9 mouse cellular contexts compared by ENCODE assay signal in genomic region chr16:89896392-89896791, GRCm38 (mm10).
DNase-seq lines count a peak whose midpoint lies in the region; ATAC-seq and TF ChIP-seq lines count a peak whose summit lies in the region.
"Had no signal": no experiment of that assay in that cellular context is flagged by ENCODE, and none has a peak within 500 bp of the region (broad histone marks: within the 10 kb centered on the region; RNA-seq: fewer than 3 reads in every experiment).

No protein-coding gene starts in this region.

- no peak overlapping the region for H3K27ac ChIP-seq in forebrain, postnatal 0 days (ENCODE audit: low read depth, low read length)
- H3K27ac ChIP-seq in forebrain, embryonic 11.5 days (ENCODE audit: low read depth, low read length), result no peak overlapping the region
- H3K27ac ChIP-seq in thymus, adult 2 months (ENCODE audit: control insufficient read depth, insufficient read depth, low read length), result no peak overlapping the region
- H3K27ac ChIP-seq in liver, postnatal 0 days (ENCODE audit: low read depth), result no peak overlapping the region
- H3K27ac ChIP-seq in forebrain, embryonic 16.5 days (ENCODE audit: low read length), result no peak overlapping the region

- no peak for DNase-seq in forebrain, postnatal 0 days
- DNase-seq in forebrain, embryonic 11.5 days (ENCODE audit: low spot score), result no peak
- DNase-seq in thymus, adult 2 months, result peak; percentile 33
- no peak for DNase-seq in thymus, adult 18-20 months
- peak; percentile 41 for DNase-seq in liver, postnatal 0 days
- peak; percentile 25 to 26 for DNase-seq in thymus, postnatal 36 days
- DNase-seq in kidney, adult 11 months, result no peak

- TF ChIP-seq EP300 in liver, postnatal 0 days (IDR thresholded peaks at IDR 0.05; ENCODE audit: low read depth), result no peak

- peaks cover 12% of the 10 kb centered on the region for H3K4me1 ChIP-seq in forebrain, postnatal 0 days (ENCODE audit: insufficient read depth)
- no peaks in the 10 kb centered on the region for H3K4me1 ChIP-seq in forebrain, embryonic 11.5 days (replicated peaks; ENCODE audit: control insufficient read depth, insufficient read depth, low read length)
- H3K4me1 ChIP-seq in thymus, adult 2 months (replicated peaks; ENCODE audit: control insufficient read depth, insufficient read depth, low read length), result no peaks in the 10 kb centered on the region
- no peaks in the 10 kb centered on the region for H3K4me1 ChIP-seq in liver, postnatal 0 days (ENCODE audit: insufficient read depth)
- peaks cover 18% of the 10 kb centered on the region for H3K4me1 ChIP-seq in forebrain, embryonic 16.5 days (replicated peaks; ENCODE audit: control insufficient read depth, insufficient read depth, low read length)

- no peaks in the 10 kb centered on the region for H3K36me3 ChIP-seq in forebrain, postnatal 0 days (ENCODE audit: insufficient read depth)
- no peaks in the 10 kb centered on the region for H3K36me3 ChIP-seq in forebrain, embryonic 11.5 days (ENCODE audit: control insufficient read depth, insufficient read depth, low read length)
- H3K36me3 ChIP-seq in thymus, adult 2 months (ENCODE audit: control insufficient read depth, insufficient read depth, low read length), result no peaks in the 10 kb centered on the region
- H3K36me3 ChIP-seq in liver, postnatal 0 days (replicated peaks; ENCODE audit: insufficient read depth, low read length), result no peaks in the 10 kb centered on the region
- H3K36me3 ChIP-seq in forebrain, embryonic 16.5 days (ENCODE audit: control insufficient read depth, insufficient read depth), result no peaks in the 10 kb centered on the region

- ATAC-seq in forebrain, postnatal 0 days, result no peak
- no peak for ATAC-seq in forebrain, embryonic 11.5 days (replicated peaks; ENCODE audit: low FRiP score)
- ATAC-seq in liver, postnatal 0 days, result no peak
- no peak for ATAC-seq in forebrain, embryonic 16.5 days
- ATAC-seq: midbrain, embryonic 16.5 days had no signal

- 75% methylated on average over 9 of the region's 9 CpGs for WGBS in forebrain, postnatal 0 days
- 78% methylated on average over 9 of the region's 9 CpGs for WGBS in forebrain, embryonic 11.5 days
- WGBS in thymus, adult 2 months, result 86% methylated on average over 9 of the region's 9 CpGs
- 66% methylated on average over 9 of the region's 9 CpGs for WGBS in liver, postnatal 0 days (ENCODE audit: insufficient replicate concordance)
- 77% methylated on average over 9 of the region's 9 CpGs for WGBS in forebrain, embryonic 16.5 days

- no peak overlapping the region for H3K4me3 ChIP-seq in forebrain, postnatal 0 days (ENCODE audit: low read depth, low read length)
- no peak overlapping the region for H3K4me3 ChIP-seq in forebrain, embryonic 11.5 days (ENCODE audit: low read depth, low read length)
- H3K4me3 ChIP-seq in thymus, adult 2 months (ENCODE audit: control insufficient read depth, insufficient read depth, low read length), result no peak overlapping the region
- no peak overlapping the region for H3K4me3 ChIP-seq in liver, postnatal 0 days (ENCODE audit: low read depth, low read length)
- H3K4me3 ChIP-seq in forebrain, embryonic 16.5 days (replicated peaks; ENCODE audit: low read length), result no peak overlapping the region

- H3K27me3 ChIP-seq in forebrain, postnatal 0 days (ENCODE audit: insufficient read depth, low read length), result no peaks in the 10 kb centered on the region
- no peaks in the 10 kb centered on the region for H3K27me3 ChIP-seq in forebrain, embryonic 11.5 days (ENCODE audit: control insufficient read depth, insufficient read depth, low read length)
- H3K27me3 ChIP-seq in thymus, adult 2 months (ENCODE audit: control insufficient read depth, insufficient read depth, low read length), result no peaks in the 10 kb centered on the region
- no peaks in the 10 kb centered on the region for H3K27me3 ChIP-seq in liver, postnatal 0 days (ENCODE audit: insufficient read depth, low read length)
- no peaks in the 10 kb centered on the region for H3K27me3 ChIP-seq in forebrain, embryonic 16.5 days (replicated peaks; ENCODE audit: control insufficient read depth, insufficient read depth, low read length)

- no peak for TF ChIP-seq POLR2A in thymus, adult 2 months (IDR thresholded peaks at IDR 0.05; ENCODE audit: control insufficient read depth, extremely low read depth, insufficient read depth, low read length, poor library complexity)

- H3K9ac ChIP-seq in forebrain, postnatal 0 days, result no peak overlapping the region
- H3K9ac ChIP-seq in forebrain, embryonic 11.5 days (ENCODE audit: low read length), result no peak overlapping the region
- no peak overlapping the region for H3K9ac ChIP-seq in liver, postnatal 0 days (replicated peaks)
- no peak overlapping the region for H3K9ac ChIP-seq in forebrain, embryonic 16.5 days (replicated peaks; ENCODE audit: low read depth, low read length)

- H3K4me2 ChIP-seq in forebrain, postnatal 0 days (ENCODE audit: low read depth), result peak overlapping the region; percentile 43; the same call in 1 of the 2 replicates
- H3K4me2 ChIP-seq in forebrain, embryonic 11.5 days (ENCODE audit: low read depth, low read length, severe bottlenecking), result no peak overlapping the region
- no peak overlapping the region for H3K4me2 ChIP-seq in liver, postnatal 0 days (ENCODE audit: low read depth, low read length)
- no peak overlapping the region for H3K4me2 ChIP-seq in forebrain, embryonic 16.5 days (ENCODE audit: low read length)

- H3K9me3 ChIP-seq in forebrain, postnatal 0 days (ENCODE audit: low read length), result no peaks in the 10 kb centered on the region
- H3K9me3 ChIP-seq in forebrain, embryonic 11.5 days (ENCODE audit: control insufficient read depth, low read length), result no peaks in the 10 kb centered on the region; the same call in 1 of the 2 replicates
- peaks cover 3% of the 10 kb centered on the region; the same call in 1 of the 2 replicates for H3K9me3 ChIP-seq in liver, postnatal 0 days (ENCODE audit: low read length)
- no peaks in the 10 kb centered on the region for H3K9me3 ChIP-seq in forebrain, embryonic 16.5 days (ENCODE audit: control insufficient read depth, low read length)

- 0 out of 2 replicates have a peak, but pooled peaks have one; percentile 41 for TF ChIP-seq CTCF in forebrain, postnatal 0 days (IDR thresholded peaks at IDR 0.05; ENCODE audit: low read depth)
- peak; percentile 80; the same call in 1 of the 2 replicates for TF ChIP-seq CTCF in thymus, adult 2 months (IDR thresholded peaks at IDR 0.05; ENCODE audit: borderline replicate concordance, control insufficient read depth, extremely low read depth, insufficient read depth, low read length, poor library complexity)
- TF ChIP-seq CTCF in liver, postnatal 0 days (IDR thresholded peaks at IDR 0.05; ENCODE audit: low read depth), result peak; percentile 67

Comparison
In these comparisons a context has a peak if more than half of its experiments do, and no peak if none do; other contexts are left out.
1. DNase-seq: peak in thymus, adult 2 months (single experiment), liver, postnatal 0 days (single experiment) and thymus, postnatal 36 days (2 of 2); none in forebrain, postnatal 0 days (single experiment), forebrain, embryonic 11.5 days (single experiment), thymus, adult 18-20 months (0 of 2) and kidney, adult 11 months (single experiment).
2. Peak in every context shown above with its lines, with median percentiles within 50 percentile points of each other: CTCF ChIP-seq.